8 mouse cellular contexts compared by ENCODE assay signal in genomic region chr5:100037965-100038713, GRCm38 (mm10). TPM values are rescaled to one million over a fixed set of nuclear protein-coding genes. Genes with fewer than 3 reads are reported as not detected.
DNase-seq lines count a peak whose midpoint lies in the region; ATAC-seq lines count a peak whose summit lies in the region.

No protein-coding gene starts in this region.

- peak; percentile 67 for ATAC-seq in erythroid progenitor cell, adult 5-6 weeks (replicated peaks; ENCODE audit: low FRiP score, poor library complexity, severe bottlenecking)
- peak; percentile 39 for ATAC-seq in heart, embryonic 14.5 days (ENCODE audit: insufficient number of reproducible peaks, insufficient read depth, low FRiP score, low read depth)
- peak; percentile 40 for ATAC-seq in liver, embryonic 13.5 days (ENCODE audit: low read depth)
- peak; percentile 23 for ATAC-seq in stomach, embryonic 15.5 days (ENCODE audit: insufficient read depth, low FRiP score, low read depth)

- H3K4me1 ChIP-seq in brown adipose tissue, adult 24 weeks (ENCODE audit: control insufficient read depth, insufficient read depth, insufficient read length, low read length): peaks cover 4% of the 10 kb centered on the region
- H3K4me1 ChIP-seq in heart, embryonic 14.5 days (ENCODE audit: control insufficient read depth in 2 of 2, insufficient read depth in 2 of 2, low read length in 2 of 2): peaks cover 0 to 42% of the 10 kb centered on the region in 2 experiments; a peak in 3 of 4 replicates
- H3K4me1 ChIP-seq in liver, embryonic 13.5 days (replicated peaks): peaks cover 53% of the 10 kb centered on the region
- peaks cover 14% of the 10 kb centered on the region; the same call in 1 of the 2 replicates for H3K4me1 ChIP-seq in stomach, embryonic 15.5 days

- H3K9ac ChIP-seq in heart, embryonic 14.5 days (ENCODE audit: low read length): peak overlapping the region; percentile 99
- H3K9ac ChIP-seq in liver, embryonic 13.5 days: peak overlapping the region; percentile 95
- H3K9ac ChIP-seq in stomach, embryonic 15.5 days: peak overlapping the region; percentile 90

- H3K9me3 ChIP-seq in heart, embryonic 14.5 days (ENCODE audit: control insufficient read depth, low read length): no peaks in the 10 kb centered on the region
- no peaks in the 10 kb centered on the region for H3K9me3 ChIP-seq in liver, embryonic 13.5 days (replicated peaks)
- H3K9me3 ChIP-seq in stomach, embryonic 15.5 days: no peaks in the 10 kb centered on the region

- 1% methylated on average over 44 of the region's 45 CpGs for WGBS in heart, embryonic 14.5 days
- 1% methylated on average over 44 of the region's 45 CpGs for WGBS in liver, embryonic 13.5 days (ENCODE audit: insufficient replicate concordance)
- under 1% methylated on average over 45 of the region's 45 CpGs for WGBS in stomach, embryonic 15.5 days

- DNase-seq in CD4-positive helper T cell, adult 2 months (ENCODE audit: low read depth, low spot score): peak; percentile 92
- peak; percentile 92 to 95 for DNase-seq in kidney, postnatal 25 days
- DNase-seq in liver, embryonic 13.5 days: peak; percentile 82
- peak; percentile 83 to 89 for DNase-seq in natural killer cell, adult 2 months (ENCODE audit: low spot score in 2 of 2)

- H3K27me3 ChIP-seq in heart, embryonic 14.5 days (ENCODE audit: control insufficient read depth, insufficient read depth, low read length): no peaks in the 10 kb centered on the region
- H3K27me3 ChIP-seq in liver, embryonic 13.5 days: no peaks in the 10 kb centered on the region
- no peaks in the 10 kb centered on the region for H3K27me3 ChIP-seq in stomach, embryonic 15.5 days (replicated peaks)

- peaks cover 47% of the 10 kb centered on the region for H3K36me3 ChIP-seq in heart, embryonic 14.5 days (ENCODE audit: control insufficient read depth, insufficient read depth, low read length)
- peaks cover 48% of the 10 kb centered on the region for H3K36me3 ChIP-seq in liver, embryonic 13.5 days
- H3K36me3 ChIP-seq in stomach, embryonic 15.5 days: peaks cover 15% of the 10 kb centered on the region; the same call in 1 of the 2 replicates

- peak overlapping the region; percentile 86 for H3K4me3 ChIP-seq in brown adipose tissue, adult 24 weeks (ENCODE audit: insufficient read depth, low read depth, low read length)
- peak overlapping the region; percentile 86 to 87 for H3K4me3 ChIP-seq in heart, embryonic 14.5 days (ENCODE audit: control insufficient read depth in 1 of 2, insufficient read depth in 1 of 2, low read depth in 1 of 2, low read length in 2 of 2)
- H3K4me3 ChIP-seq in liver, embryonic 13.5 days (replicated peaks): peak overlapping the region; percentile 92
- peak overlapping the region; percentile 94 for H3K4me3 ChIP-seq in stomach, embryonic 15.5 days (replicated peaks)

- peak overlapping the region; percentile 90 for H3K27ac ChIP-seq in brown adipose tissue, adult 24 weeks (replicated peaks; ENCODE audit: low read depth, low read length)
- peak overlapping the region; percentile 95 to 98 for H3K27ac ChIP-seq in heart, embryonic 14.5 days (replicated peaks in 1 of 2; ENCODE audit: control insufficient read depth in 1 of 2, insufficient read depth in 1 of 2, low read depth in 2 of 2, low read length in 2 of 2)
- peak overlapping the region; percentile 87 for H3K27ac ChIP-seq in liver, embryonic 13.5 days
- peak overlapping the region; percentile 95 for H3K27ac ChIP-seq in stomach, embryonic 15.5 days

- peak overlapping the region; percentile 99 for H3K4me2 ChIP-seq in heart, embryonic 14.5 days (ENCODE audit: low read length)
- peak overlapping the region; percentile 99 for H3K4me2 ChIP-seq in liver, embryonic 13.5 days
- H3K4me2 ChIP-seq in stomach, embryonic 15.5 days: peak overlapping the region; percentile 88

RNA-seq across cellular contexts. Expression of gene Hnrnpdl, which starts 1.3 kb away (rescaled TPM):
- polyA plus RNA-seq in brown adipose tissue, adult 24 weeks (2012; ENCODE audit: insufficient read depth, insufficient read length, missing spikeins): 37.4 and 60.5 TPM in 2 replicates
- total RNA-seq in erythroid progenitor cell, adult 5-6 weeks (2015; ENCODE audit: low replicate concordance): 233 and 266 TPM in 2 replicates
- 256 and 262 TPM in 2 replicates for total RNA-seq in erythroid progenitor cell, adult 5-6 weeks (2017; ENCODE audit: low replicate concordance)
- 95.1 and 97.3 TPM in 2 replicates for polyA plus RNA-seq in heart, embryonic 14.5 days (2014; fragmentation: Nextera tagmentation; extraction: Ambion mirVana)
- 63.6 and 67.9 TPM in 2 replicates for polyA plus RNA-seq in liver, embryonic 13.5 days (2015; fragmentation: Nextera tagmentation; extraction: Ambion mirVana)
- polyA plus RNA-seq in stomach, embryonic 15.5 days (2015; fragmentation: Nextera tagmentation; extraction: Ambion mirVana): 136 and 149 TPM in 2 replicates

RNA-seq across cellular contexts. Expression of gene Enoph1, which starts 1.6 kb away (rescaled TPM):
- 6.6 and 7.1 TPM in 2 replicates for polyA plus RNA-seq in brown adipose tissue, adult 24 weeks (2012; ENCODE audit: insufficient read depth, insufficient read length, missing spikeins)
- total RNA-seq in erythroid progenitor cell, adult 5-6 weeks (2015; ENCODE audit: low replicate concordance): 4.2 and 10.5 TPM in 2 replicates
- 3.3 and 6.2 TPM in 2 replicates for total RNA-seq in erythroid progenitor cell, adult 5-6 weeks (2017; ENCODE audit: low replicate concordance)
- polyA plus RNA-seq in heart, embryonic 14.5 days (2014; fragmentation: Nextera tagmentation; extraction: Ambion mirVana): 24.3 and 24.5 TPM in 2 replicates
- polyA plus RNA-seq in liver, embryonic 13.5 days (2015; fragmentation: Nextera tagmentation; extraction: Ambion mirVana): 25.8 and 29.3 TPM in 2 replicates
- polyA plus RNA-seq in stomach, embryonic 15.5 days (2015; fragmentation: Nextera tagmentation; extraction: Ambion mirVana): 41.2 and 46.2 TPM in 2 replicates

RNA-seq across cellular contexts. Expression of gene 4930524J08Rik, which starts 59.3 kb away (rescaled TPM):
- polyA plus RNA-seq in brown adipose tissue, adult 24 weeks (2012; ENCODE audit: insufficient read depth, insufficient read length, missing spikeins): 1.8 TPM in 1 of 2 replicates, not detected in the other
- total RNA-seq in erythroid progenitor cell, adult 5-6 weeks (2015; ENCODE audit: low replicate concordance): 8.8 TPM in 1 of 2 replicates, not detected in the other
- total RNA-seq in erythroid progenitor cell, adult 5-6 weeks (2017; ENCODE audit: low replicate concordance): 3.9 TPM in 1 of 2 replicates, not detected in the other
- polyA plus RNA-seq in heart, embryonic 14.5 days (2014; fragmentation: Nextera tagmentation; extraction: Ambion mirVana): 1.8 and 1.9 TPM in 2 replicates
- 0.46 and 0.59 TPM in 2 replicates for polyA plus RNA-seq in liver, embryonic 13.5 days (2015; fragmentation: Nextera tagmentation; extraction: Ambion mirVana)
- polyA plus RNA-seq in stomach, embryonic 15.5 days (2015; fragmentation: Nextera tagmentation; extraction: Ambion mirVana): 1.7 and 1.8 TPM in 2 replicates

RNA-seq across cellular contexts. Expression of gene Hnrnpd, which starts 59.4 kb away (rescaled TPM):
- 75.8 and 84.9 TPM in 2 replicates for polyA plus RNA-seq in brown adipose tissue, adult 24 weeks (2012; ENCODE audit: insufficient read depth, insufficient read length, missing spikeins)
- total RNA-seq in erythroid progenitor cell, adult 5-6 weeks (2015; ENCODE audit: low replicate concordance): 231 and 281 TPM in 2 replicates
- total RNA-seq in erythroid progenitor cell, adult 5-6 weeks (2017; ENCODE audit: low replicate concordance): 118 and 215 TPM in 2 replicates
- polyA plus RNA-seq in heart, embryonic 14.5 days (2014; fragmentation: Nextera tagmentation; extraction: Ambion mirVana): 83.0 and 95.2 TPM in 2 replicates
- 84.1 and 109 TPM in 2 replicates for polyA plus RNA-seq in liver, embryonic 13.5 days (2015; fragmentation: Nextera tagmentation; extraction: Ambion mirVana)
- polyA plus RNA-seq in stomach, embryonic 15.5 days (2015; fragmentation: Nextera tagmentation; extraction: Ambion mirVana): 178 and 194 TPM in 2 replicates

Comparison
In these comparisons a context has a peak if more than half of its experiments do, and no peak if none do; other contexts are left out.
1. Peak in every context shown above with its lines: DNase-seq, ATAC-seq, H3K4me3 ChIP-seq and H3K27ac ChIP-seq.